Mouse (Mus musculus): ENCODE data around the gene G3bp2.

G3bp2 gene

DNA sequence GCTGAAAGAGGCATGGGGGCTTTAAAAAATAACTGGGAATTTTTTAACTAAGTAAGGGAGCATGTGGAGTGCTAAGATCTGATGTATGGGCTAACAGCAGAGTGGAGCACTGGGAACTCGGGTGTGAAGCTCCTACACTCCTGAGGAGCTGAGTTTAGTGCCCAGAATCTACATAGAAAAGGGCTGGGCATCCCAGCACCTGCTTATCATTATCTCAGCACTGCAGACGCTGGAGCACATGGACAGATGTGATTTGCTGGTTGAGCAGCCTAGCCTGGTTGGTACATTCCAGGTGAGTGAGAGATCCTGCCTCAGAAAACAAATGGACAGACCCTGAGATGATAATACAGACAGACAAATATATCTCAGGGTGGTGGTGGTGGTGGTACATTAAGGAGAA is 73.7 kb downstream of the G3bp2 start:
- no peak for DNase-seq

- DNase-seq = peak; percentile 29 to 37
Measured at GRCm38 (mm10) chr5:92003011-92003410, 80.5 kb downstream of the G3bp2 start.
